Mouse (Mus musculus) ES-Bruce4 (cell line): ENCODE measurements around the gene Tnfaip3.

Experiments
- CTCF ChIP-seq: IDR thresholded peaks from one replicate; pipeline ENCODE4 v1.8.1; 2011; ENCODE audit warnings: low read depth, low read length
- EP300 ChIP-seq: IDR thresholded peaks from 2 replicates; pipeline ENCODE4 v1.6.1; 2011; ENCODE audit warnings: low read depth, low read length; ENCODE audit not compliant: insufficient read depth
- POLR2A ChIP-seq: IDR thresholded peaks from one replicate; pipeline ENCODE4 v1.8.1; 2011; ENCODE audit warnings: low read length; ENCODE audit not compliant: insufficient read depth

- TF ChIP-seq CTCF: no peak
- no peak for TF ChIP-seq POLR2A
- TF ChIP-seq EP300: no peak
Measured at GRCm38 (mm10) chr10:19063208-19063607, 47.8 kb upstream of the Tnfaip3 start.
